Mouse (Mus musculus) stomach, postnatal 0 days (tissue): ENCODE results near the gene Ankfn1.

Source experiments
- CTCF ChIP-seq: IDR thresholded peaks from 2 replicates; pipeline ENCODE4 v1.5.1; 2016; ENCODE audit warnings: antibody characterized with exemption, low read depth, mild to moderate bottlenecking, moderate library complexity
- EP300 ChIP-seq: optimal IDR thresholded peaks from 2 replicates; pipeline ENCODE3; 2016; ENCODE audit warnings: antibody characterized with exemption

DNA sequence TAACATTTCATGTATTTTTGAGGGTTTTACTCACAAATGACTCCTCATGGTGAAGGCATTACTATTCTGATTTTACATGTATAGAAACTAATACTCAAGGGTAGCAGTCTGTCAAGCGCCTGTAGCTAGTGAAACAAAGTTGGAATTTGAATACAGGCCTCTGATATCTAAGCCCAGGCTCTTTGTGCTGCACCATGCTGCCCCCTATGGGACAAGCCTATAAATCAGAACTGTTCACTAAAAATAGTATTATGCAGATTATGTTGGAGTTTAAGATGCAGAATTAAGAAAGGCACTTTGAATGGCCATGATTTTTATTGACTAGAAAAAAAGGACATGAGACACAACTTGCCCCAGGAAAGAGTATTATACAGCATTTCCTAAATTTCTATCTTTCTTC, 373.0 kb downstream of the Ankfn1 start:
- peak; percentile 43 for TF ChIP-seq CTCF
- no peak for TF ChIP-seq EP300
